Mouse (Mus musculus): Measurements from ENCODE around the gene Olfr67. TPM values are rescaled to one million over a fixed set of nuclear protein-coding genes. Genes with fewer than 3 reads are reported as not detected.
"Not testable (repeated sequence)": the region's sequence is repeated elsewhere in the genome, so short reads cannot be mapped to it uniquely, and the experiment has no call there.

Olfr67 gene
- total and polyA plus RNA-seq, 2 experiments from 2014 or later = not detected

- Histone ChIP-seq H3K27me3 (ENCODE audit: control insufficient read depth, insufficient read depth, low read length) (no peaks in the 10 kb centered on the region), H3K4me3 (ENCODE audit: low read depth, low read length) (no peak overlapping the region), H3K4me1 (ENCODE audit: control insufficient read depth, insufficient read depth) (no peaks in the 10 kb centered on the region), H3K9me3 (replicated peaks; ENCODE audit: control insufficient read depth, low read length) (no peaks in the 10 kb centered on the region), H3K27ac (ENCODE audit: low read depth) (no peak overlapping the region), H3K9ac (replicated peaks; ENCODE audit: low read depth, low read length) (no peak overlapping the region), H3K4me2 (ENCODE audit: low read depth, low read length) (no peak overlapping the region), H3K36me3 (replicated peaks; ENCODE audit: control insufficient read depth, insufficient read depth, low read length) (no peaks in the 10 kb centered on the region)
- WGBS = 44% methylated on average over 1 of the region's 1 CpGs
- ATAC-seq (ENCODE audit: insufficient read depth, low read depth) = no peak
- DNase-seq (ENCODE audit: low spot score) = peak; percentile 12
- peak; percentile 53 for TF ChIP-seq CTCF (IDR thresholded peaks at IDR 0.05; ENCODE audit: low read depth)
- TF ChIP-seq EP300 (IDR thresholded peaks at IDR 0.05; ENCODE audit: low read depth) = no peak
Measured at GRCm38 (mm10) chr7:103806856-103807255, 15.2 kb upstream of the Olfr67 start.

GRCm38 (mm10) chr7:103792669-103793388, 1.2 kb upstream of the Olfr67 start:
- no peak overlapping the region for H3K27ac ChIP-seq (ENCODE audit: low read depth)
- no peak overlapping the region for H3K9ac ChIP-seq (replicated peaks; ENCODE audit: low read depth, low read length)
- H3K9me3 ChIP-seq (replicated peaks; ENCODE audit: control insufficient read depth, low read length) = no peaks in the 10 kb centered on the region
- ATAC-seq (ENCODE audit: insufficient read depth, low read depth) (no peak), DNase-seq (ENCODE audit: low spot score) (no peak)
- TF ChIP-seq EP300 (IDR thresholded peaks at IDR 0.05; ENCODE audit: low read depth) = no peak
- TF ChIP-seq CTCF (IDR thresholded peaks at IDR 0.05; ENCODE audit: low read depth) = no peak
- no peaks in the 10 kb centered on the region for H3K4me1 ChIP-seq (ENCODE audit: control insufficient read depth, insufficient read depth)
- H3K27me3 ChIP-seq (ENCODE audit: control insufficient read depth, insufficient read depth, low read length) = no peaks in the 10 kb centered on the region
- H3K36me3 ChIP-seq (replicated peaks; ENCODE audit: control insufficient read depth, insufficient read depth, low read length) = no peaks in the 10 kb centered on the region
- 21% methylated on average over 4 of the region's 4 CpGs for WGBS
- H3K4me2 ChIP-seq (ENCODE audit: low read depth, low read length) = no peak overlapping the region
- H3K4me3 ChIP-seq (ENCODE audit: low read depth, low read length) = no peak overlapping the region

GRCm38 (mm10) chr7:103779598-103779997, 12.0 kb downstream of the Olfr67 start, which contains the start of gene Olfr68:
Gene Olfr68, minus strand, starts transcription at chr7:103779698.
- H3K9me3 ChIP-seq (replicated peaks; ENCODE audit: control insufficient read depth, low read length) = no peaks in the 10 kb centered on the region

GRCm38 (mm10) chr7:103777652-103778051, 14.0 kb downstream of the Olfr67 start:
- H3K27ac ChIP-seq (ENCODE audit: low read depth); H3K4me3 ChIP-seq (ENCODE audit: low read depth, low read length); DNase-seq (ENCODE audit: low spot score); H3K9ac ChIP-seq (replicated peaks; ENCODE audit: low read depth, low read length); H3K9me3 ChIP-seq (replicated peaks; ENCODE audit: control insufficient read depth, low read length); H3K27me3 ChIP-seq (ENCODE audit: control insufficient read depth, insufficient read depth, low read length); H3K4me1 ChIP-seq (ENCODE audit: control insufficient read depth, insufficient read depth); H3K36me3 ChIP-seq (replicated peaks; ENCODE audit: control insufficient read depth, insufficient read depth, low read length); H3K4me2 ChIP-seq (ENCODE audit: low read depth, low read length); ATAC-seq (ENCODE audit: insufficient read depth, low read depth): not testable (repeated sequence)
- 45% methylated on average over 3 of the region's 4 CpGs for WGBS

More at GRCm38 (mm10) chr7:103779598-103779997, 12.0 kb downstream of the Olfr67 start, which contains the start of gene Olfr68:
- Histone ChIP-seq H3K9ac (replicated peaks; ENCODE audit: low read depth, low read length) (no peak within 1 kb of the TSS), H3K27ac (ENCODE audit: low read depth) (no peak within 1 kb of the TSS), H3K4me3 (ENCODE audit: low read depth, low read length) (no peak within 1 kb of the TSS), H3K27me3 (ENCODE audit: control insufficient read depth, insufficient read depth, low read length) (no peaks in the 10 kb centered on the region), H3K4me1 (ENCODE audit: control insufficient read depth, insufficient read depth) (no peaks in the 10 kb centered on the region), H3K4me2 (ENCODE audit: low read depth, low read length) (no peak within 1 kb of the TSS), H3K36me3 (replicated peaks; ENCODE audit: control insufficient read depth, insufficient read depth, low read length) (no peaks in the 10 kb centered on the region)
- DNase-seq (ENCODE audit: low spot score) = no peak
- ATAC-seq (ENCODE audit: insufficient read depth, low read depth) = no peak
- WGBS = 64% methylated on average over 3 of the region's 3 CpGs
- TF ChIP-seq CTCF (IDR thresholded peaks at IDR 0.05; ENCODE audit: low read depth) = no peak
- TF ChIP-seq EP300 (IDR thresholded peaks at IDR 0.05; ENCODE audit: low read depth) = no peak

- 66% methylated on average over 2 of the region's 2 CpGs for WGBS
- Histone ChIP-seq H3K4me1 (ENCODE audit: control insufficient read depth, insufficient read depth) (no peaks in the 10 kb centered on the region), H3K36me3 (replicated peaks; ENCODE audit: control insufficient read depth, insufficient read depth, low read length) (no peaks in the 10 kb centered on the region), H3K4me3 (ENCODE audit: low read depth, low read length) (no peak within 1 kb of the TSS), H3K9me3 (replicated peaks; ENCODE audit: control insufficient read depth, low read length) (no peaks in the 10 kb centered on the region), H3K9ac (replicated peaks; ENCODE audit: low read depth, low read length) (no peak within 1 kb of the TSS), H3K27me3 (ENCODE audit: control insufficient read depth, insufficient read depth, low read length) (no peaks in the 10 kb centered on the region), H3K27ac (ENCODE audit: low read depth) (no peak within 1 kb of the TSS), H3K4me2 (ENCODE audit: low read depth, low read length) (no peak within 1 kb of the TSS)
- DNase-seq (ENCODE audit: low spot score) = no peak
- ATAC-seq (ENCODE audit: insufficient read depth, low read depth) = no peak
- no peak for TF ChIP-seq EP300 (IDR thresholded peaks at IDR 0.05; ENCODE audit: low read depth)
- TF ChIP-seq CTCF (IDR thresholded peaks at IDR 0.05; ENCODE audit: low read depth) = no peak
Measured at GRCm38 (mm10) chr7:103771494-103771893, 20.1 kb downstream of the Olfr67 start, which contains the start of gene Olfr69. Gene Olfr69, minus strand, starts transcription at chr7:103771594.

- not testable (repeated sequence) for H3K9ac ChIP-seq (replicated peaks; ENCODE audit: low read depth, low read length); ATAC-seq (ENCODE audit: insufficient read depth, low read depth); H3K36me3 ChIP-seq (replicated peaks; ENCODE audit: control insufficient read depth, insufficient read depth, low read length); H3K4me2 ChIP-seq (ENCODE audit: low read depth, low read length); DNase-seq (ENCODE audit: low spot score); H3K4me3 ChIP-seq (ENCODE audit: low read depth, low read length); H3K27ac ChIP-seq (ENCODE audit: low read depth); H3K9me3 ChIP-seq (replicated peaks; ENCODE audit: control insufficient read depth, low read length); H3K27me3 ChIP-seq (ENCODE audit: control insufficient read depth, insufficient read depth, low read length); H3K4me1 ChIP-seq (ENCODE audit: control insufficient read depth, insufficient read depth)
- WGBS = 59% methylated on average over 6 of the region's 6 CpGs
Measured at GRCm38 (mm10) chr7:103767687-103768086, 23.9 kb downstream of the Olfr67 start.

- 74% methylated on average over 6 of the region's 6 CpGs for whole genome bisulfite sequencing
- H3K4me1 ChIP-seq (ENCODE audit: control insufficient read depth, insufficient read depth); H3K27ac ChIP-seq (ENCODE audit: low read depth); ATAC-seq (ENCODE audit: insufficient read depth, low read depth); H3K4me3 ChIP-seq (ENCODE audit: low read depth, low read length); DNase-seq (ENCODE audit: low spot score); H3K27me3 ChIP-seq (ENCODE audit: control insufficient read depth, insufficient read depth, low read length); H3K4me2 ChIP-seq (ENCODE audit: low read depth, low read length); H3K9ac ChIP-seq (replicated peaks; ENCODE audit: low read depth, low read length); H3K36me3 ChIP-seq (replicated peaks; ENCODE audit: control insufficient read depth, insufficient read depth, low read length); H3K9me3 ChIP-seq (replicated peaks; ENCODE audit: control insufficient read depth, low read length): not testable (repeated sequence)
Measured at GRCm38 (mm10) chr7:103762212-103762611, 29.4 kb downstream of the Olfr67 start.

All from heart, postnatal 0 days (tissue).